Mouse (Mus musculus) forebrain, embryonic 12.5 days (tissue): Measurements from ENCODE around the gene Ppfibp1. TPM values are rescaled to one million over a fixed set of nuclear protein-coding genes. Genes with fewer than 3 reads are reported as not detected.

Experiments used
- ATAC-seq: fragments of 200-750 bp; cut with Nextera tagmentation; 2 replicates; pipeline ENCODE4 v1.8.0; 2017; ENCODE audit warnings: moderate TSS enrichment; ENCODE audit not compliant: low FRiP score
- H3K27ac ChIP-seq: fragments of 300-500 bp; sonication (generic); 2 replicates; pipeline ENCODE4 v1.5.1; 2016; ENCODE audit warnings: mild to moderate bottlenecking
- H3K27me3 ChIP-seq: fragments of 300-500 bp; sonication (generic); 2 replicates; pipeline ENCODE4 v1.6.1; 2016; ENCODE audit warnings: mild to moderate bottlenecking
- H3K36me3 ChIP-seq: fragments of 300-500 bp; sonication (generic); replicated peaks from 2 replicates; pipeline ENCODE4 v1.6.1; 2016; ENCODE audit warnings: mild to moderate bottlenecking
- H3K4me1 ChIP-seq: fragments of 300-500 bp; sonication (generic); 2 replicates; pipeline ENCODE4 v1.6.1; 2016
- H3K4me2 ChIP-seq: fragments of 300-500 bp; sonication (generic); 2 replicates; pipeline ENCODE4 v1.6.1; 2016; ENCODE audit warnings: mild to moderate bottlenecking, moderate library complexity
- H3K4me3 ChIP-seq: fragments of 300-500 bp; sonication (generic); replicated peaks from 2 replicates; pipeline ENCODE4 v1.5.1; 2016; ENCODE audit warnings: mild to moderate bottlenecking
- H3K9ac ChIP-seq: fragments of 300-500 bp; sonication (generic); 2 replicates; pipeline ENCODE4 v1.6.1; 2016; ENCODE audit warnings: mild to moderate bottlenecking
- H3K9me3 ChIP-seq: fragments of 300-500 bp; sonication (generic); 2 replicates; pipeline ENCODE4 v1.6.1; 2016
- WGBS: fragments of 180-500 bp; shearing (Covaris S2); methylation state at CpG from one replicate; pipeline ENCODE4 v1.1.7; 2016; 5-methylcytosine and 5-hydroxymethylcytosine counted together
- polyA plus RNA-seq: library from polyadenylated mRNA; unstranded; fragments of >200 nt; fragmentation: Nextera tagmentation; extraction: Ambion mirVana; gene quantifications from 2 replicates; pipeline ENCODE4 v1.2.1, GENCODE M21; 2016

Ppfibp1 gene
- polyA plus RNA-seq, 1 experiment from 2014 or later = 29.9 TPM

- Histone ChIP-seq H3K27me3 (no peaks in the 10 kb centered on the region), H3K4me1 (no peaks in the 10 kb centered on the region), H3K9me3 (no peaks in the 10 kb centered on the region), H3K4me2 (no peak overlapping the region), H3K27ac (no peak overlapping the region), H3K36me3 (no peaks in the 10 kb centered on the region), H3K9ac (no peak overlapping the region), H3K4me3 (no peak overlapping the region)
- no peak for ATAC-seq
- 80% methylated on average over 5 of the region's 5 CpGs for WGBS
Observed at GRCm38 (mm10) chr6:146907061-146907794, 18.9 kb downstream of the Ppfibp1 start.

GRCm38 (mm10) chr6:146907795-146908190 is 19.5 kb downstream of the Ppfibp1 start:
- peaks cover under 1% of the 10 kb centered on the region; the same call in 1 of the 2 replicates for H3K4me1 ChIP-seq
- H3K4me3 ChIP-seq = no peak overlapping the region
- no peak overlapping the region for H3K9ac ChIP-seq
- no peaks in the 10 kb centered on the region for H3K9me3 ChIP-seq
- no peak overlapping the region for H3K4me2 ChIP-seq
- no peak for ATAC-seq
- no peaks in the 10 kb centered on the region for H3K36me3 ChIP-seq
- no peak overlapping the region for H3K27ac ChIP-seq
- H3K27me3 ChIP-seq = no peaks in the 10 kb centered on the region
- 100% methylated on average over 1 of the region's 1 CpGs for WGBS

GRCm38 (mm10) chr6:146908801-146909200 is 20.5 kb downstream of the Ppfibp1 start:
- Histone ChIP-seq H3K4me3 (no peak overlapping the region), H3K9ac (no peak overlapping the region), H3K27ac (no peak overlapping the region), H3K4me2 (no peak overlapping the region), H3K36me3 (no peaks in the 10 kb centered on the region), H3K9me3 (no peaks in the 10 kb centered on the region), H3K4me1 (peaks cover 8% of the 10 kb centered on the region), H3K27me3 (no peaks in the 10 kb centered on the region)
- 74% methylated on average over 2 of the region's 2 CpGs for WGBS
- ATAC-seq = no peak

- Histone ChIP-seq H3K9ac (no peak overlapping the region), H3K4me1 (peaks cover 8% of the 10 kb centered on the region), H3K4me2 (no peak overlapping the region), H3K9me3 (no peaks in the 10 kb centered on the region), H3K27ac (no peak overlapping the region), H3K4me3 (no peak overlapping the region), H3K27me3 (no peaks in the 10 kb centered on the region), H3K36me3 (no peaks in the 10 kb centered on the region)
- 85% methylated on average over 5 of the region's 5 CpGs for WGBS
- ATAC-seq = no peak
Observed at GRCm38 (mm10) chr6:146909725-146910489, 21.6 kb downstream of the Ppfibp1 start.

- Histone ChIP-seq H3K27ac (no peak overlapping the region), H3K36me3 (no peaks in the 10 kb centered on the region), H3K4me3 (no peak overlapping the region), H3K9ac (no peak overlapping the region), H3K4me2 (no peak overlapping the region), H3K27me3 (no peaks in the 10 kb centered on the region), H3K4me1 (peaks cover 10% of the 10 kb centered on the region), H3K9me3 (no peaks in the 10 kb centered on the region)
- WGBS = 89% methylated on average over 2 of the region's 2 CpGs
- no peak for ATAC-seq
Observed at GRCm38 (mm10) chr6:146910801-146911200, 22.5 kb downstream of the Ppfibp1 start.

GRCm38 (mm10) chr6:146912835-146913488 is 24.7 kb downstream of the Ppfibp1 start:
- Histone ChIP-seq H3K36me3 (no peaks in the 10 kb centered on the region), H3K27ac (no peak overlapping the region), H3K27me3 (no peaks in the 10 kb centered on the region), H3K9me3 (no peaks in the 10 kb centered on the region), H3K4me3 (no peak overlapping the region), H3K4me1 (peaks cover 12% of the 10 kb centered on the region), H3K9ac (no peak overlapping the region), H3K4me2 (no peak overlapping the region)
- WGBS = 31% methylated on average over 3 of the region's 3 CpGs
- ATAC-seq = no peak

- no peak overlapping the region for H3K4me2 ChIP-seq
- no peak overlapping the region for H3K27ac ChIP-seq
- H3K9ac ChIP-seq = no peak overlapping the region
- H3K27me3 ChIP-seq = no peaks in the 10 kb centered on the region
- H3K4me1 ChIP-seq = peaks cover 12% of the 10 kb centered on the region
- WGBS = 69% methylated on average over 4 of the region's 4 CpGs
- ATAC-seq = no peak
- no peak overlapping the region for H3K4me3 ChIP-seq
- no peaks in the 10 kb centered on the region for H3K36me3 ChIP-seq
- no peaks in the 10 kb centered on the region for H3K9me3 ChIP-seq
Observed at GRCm38 (mm10) chr6:146913489-146914198, 25.4 kb downstream of the Ppfibp1 start.

- Histone ChIP-seq H3K36me3 (no peaks in the 10 kb centered on the region), H3K4me2 (no peak overlapping the region), H3K4me1 (peaks cover 12% of the 10 kb centered on the region), H3K27me3 (no peaks in the 10 kb centered on the region), H3K9me3 (no peaks in the 10 kb centered on the region), H3K27ac (no peak overlapping the region), H3K9ac (no peak overlapping the region), H3K4me3 (no peak overlapping the region)
- no peak for ATAC-seq
- WGBS = 57% methylated on average over 1 of the region's 1 CpGs
Observed at GRCm38 (mm10) chr6:146915808-146916207, 27.5 kb downstream of the Ppfibp1 start.

GRCm38 (mm10) chr6:146917396-146917795 is 29.1 kb downstream of the Ppfibp1 start:
- no peak for ATAC-seq
- WGBS = 89% methylated on average over 3 of the region's 3 CpGs

GRCm38 (mm10) chr6:146918341-146918740 is 30.1 kb downstream of the Ppfibp1 start:
- 86% methylated on average over 6 of the region's 6 CpGs for WGBS
- H3K27ac ChIP-seq = no peak overlapping the region
- H3K4me2 ChIP-seq = no peak overlapping the region
- no peaks in the 10 kb centered on the region for H3K9me3 ChIP-seq
- no peak for ATAC-seq
- no peaks in the 10 kb centered on the region for H3K36me3 ChIP-seq
- H3K9ac ChIP-seq = no peak overlapping the region
- peaks cover 6% of the 10 kb centered on the region for H3K4me1 ChIP-seq
- H3K27me3 ChIP-seq = no peaks in the 10 kb centered on the region
- H3K4me3 ChIP-seq = no peak overlapping the region

More at GRCm38 (mm10) chr6:146917396-146917795, 29.1 kb downstream of the Ppfibp1 start:
- H3K36me3 ChIP-seq = no peaks in the 10 kb centered on the region
- H3K9me3 ChIP-seq = no peaks in the 10 kb centered on the region
- no peak overlapping the region for H3K9ac ChIP-seq
- H3K27ac ChIP-seq = no peak overlapping the region
- H3K4me1 ChIP-seq = peaks cover 12% of the 10 kb centered on the region
- no peak overlapping the region for H3K4me2 ChIP-seq
- no peaks in the 10 kb centered on the region for H3K27me3 ChIP-seq
- no peak overlapping the region for H3K4me3 ChIP-seq

- no peaks in the 10 kb centered on the region for H3K9me3 ChIP-seq
- no peak overlapping the region for H3K9ac ChIP-seq
- no peaks in the 10 kb centered on the region for H3K27me3 ChIP-seq
- 80% methylated on average over 5 of the region's 5 CpGs for WGBS
- H3K4me3 ChIP-seq = no peak overlapping the region
- H3K27ac ChIP-seq = no peak overlapping the region
- H3K4me2 ChIP-seq = no peak overlapping the region
- no peaks in the 10 kb centered on the region for H3K36me3 ChIP-seq
- peaks cover 9% of the 10 kb centered on the region; the same call in 1 of the 2 replicates for H3K4me1 ChIP-seq
- ATAC-seq = no peak
Observed at GRCm38 (mm10) chr6:146926415-146926980, 38.2 kb downstream of the Ppfibp1 start.

- H3K36me3 ChIP-seq = no peaks in the 10 kb centered on the region
- WGBS = 68% methylated on average over 3 of the region's 3 CpGs
- no peak overlapping the region for H3K4me2 ChIP-seq
- no peak overlapping the region for H3K4me3 ChIP-seq
- H3K9me3 ChIP-seq = no peaks in the 10 kb centered on the region
- H3K4me1 ChIP-seq = peaks cover 9% of the 10 kb centered on the region; the same call in 1 of the 2 replicates
- H3K9ac ChIP-seq = no peak overlapping the region
- H3K27ac ChIP-seq = no peak overlapping the region
- no peaks in the 10 kb centered on the region for H3K27me3 ChIP-seq
- ATAC-seq = no peak
Observed at GRCm38 (mm10) chr6:146928108-146928507, 39.8 kb downstream of the Ppfibp1 start.
